Mouse (Mus musculus): ENCODE measurements at regions not wholly inside any gene's neighbourhood (a gene's known extent, or its start where the extent isn't known, plus 50 kb on each side); places are given as distances from the start of the nearest gene placed in this dataset.

DNA sequence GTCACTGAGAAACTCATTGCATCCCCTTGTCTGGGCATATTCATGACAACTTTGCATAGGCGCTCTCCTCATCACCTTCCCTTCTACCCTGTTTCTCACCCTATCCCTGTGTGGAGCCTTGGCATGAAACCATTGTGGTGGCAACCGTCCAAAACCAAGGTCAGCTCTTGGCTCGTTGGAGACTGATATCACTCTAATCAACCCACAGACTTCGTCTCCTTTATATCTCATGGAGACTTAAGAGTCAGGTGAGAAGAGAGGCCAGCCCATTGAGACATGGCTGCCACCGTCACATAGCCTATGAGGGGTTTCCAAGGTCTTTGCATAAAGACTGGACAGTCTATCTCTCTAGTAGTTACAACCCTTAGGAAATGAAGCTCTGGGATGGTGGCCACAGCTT is 305.5 kb upstream of the Runx1 start:
- no peak for DNase-seq (ENCODE audit: low read depth)

GRCm38 (mm10) chr16:93130622-93131021 is 304.7 kb upstream of the Runx1 start:
- DNase-seq (ENCODE audit: low read depth) = no peak

- no peak for DNase-seq (ENCODE audit: low read depth)
Measured at GRCm38 (mm10) chr16:93123707-93124106, 297.8 kb upstream of the Runx1 start.

DNA sequence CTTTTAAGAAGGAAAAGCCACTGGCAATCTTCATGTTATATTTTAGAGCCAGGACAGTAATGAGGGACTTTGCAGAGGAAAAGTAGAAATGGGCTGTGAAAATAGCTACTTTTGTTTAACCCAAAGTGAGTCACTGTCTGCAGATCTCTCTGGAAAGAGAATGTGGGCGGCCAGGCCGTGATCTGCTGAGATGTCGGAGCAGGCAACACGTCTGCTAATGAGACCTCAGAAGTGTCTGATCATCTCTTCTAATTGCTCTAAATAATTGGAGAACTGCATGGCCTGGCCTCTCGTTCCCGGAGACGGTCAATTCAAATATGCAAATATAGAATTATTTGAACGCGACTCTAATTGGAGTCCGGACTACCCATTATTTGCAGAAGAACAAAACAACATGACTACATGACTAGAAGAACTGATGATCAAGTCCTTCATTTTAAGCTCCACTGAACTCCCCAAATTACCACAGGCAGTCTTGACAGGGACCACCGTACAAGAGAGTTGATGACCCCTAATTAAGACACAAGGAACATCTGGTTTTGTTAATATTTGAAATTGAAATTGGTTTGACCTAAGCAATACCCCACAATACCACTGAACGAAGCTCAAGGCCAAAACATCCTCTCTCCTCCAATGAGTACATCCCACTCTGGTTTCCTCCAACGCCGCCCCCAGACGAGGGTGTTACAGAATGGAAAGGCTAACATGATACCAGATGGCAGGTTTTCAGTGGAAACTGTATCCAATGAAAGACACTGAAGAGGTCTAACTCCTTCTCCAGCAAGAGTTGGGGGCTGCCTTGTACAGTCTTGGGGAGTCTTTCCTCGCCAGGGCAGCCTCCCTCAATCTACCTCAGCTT is 290.4 kb upstream of the Runx1 start:
- DNase-seq (ENCODE audit: low read depth) = no peak

DNA sequence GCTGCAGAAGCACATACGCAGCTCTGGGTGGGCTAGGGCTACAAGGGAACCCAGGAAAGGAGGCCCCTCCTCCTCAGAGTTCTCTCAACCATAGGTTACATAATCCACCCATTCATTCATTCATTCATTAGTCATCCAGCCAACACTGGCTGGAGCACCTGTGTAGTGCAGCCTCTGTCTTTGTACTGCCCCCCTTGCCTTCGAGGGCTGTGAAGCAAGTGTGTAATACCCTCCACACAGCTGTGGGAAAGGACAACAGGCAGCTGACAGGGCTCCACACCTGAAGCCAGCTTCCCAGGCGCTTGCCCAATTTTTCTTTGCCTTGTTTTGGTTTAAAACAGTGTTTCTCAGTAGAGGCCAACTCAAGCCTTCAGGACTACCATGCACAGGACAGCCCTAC is 285.0 kb upstream of the Runx1 start:
- no peak for DNase-seq (ENCODE audit: low read depth)

DNA sequence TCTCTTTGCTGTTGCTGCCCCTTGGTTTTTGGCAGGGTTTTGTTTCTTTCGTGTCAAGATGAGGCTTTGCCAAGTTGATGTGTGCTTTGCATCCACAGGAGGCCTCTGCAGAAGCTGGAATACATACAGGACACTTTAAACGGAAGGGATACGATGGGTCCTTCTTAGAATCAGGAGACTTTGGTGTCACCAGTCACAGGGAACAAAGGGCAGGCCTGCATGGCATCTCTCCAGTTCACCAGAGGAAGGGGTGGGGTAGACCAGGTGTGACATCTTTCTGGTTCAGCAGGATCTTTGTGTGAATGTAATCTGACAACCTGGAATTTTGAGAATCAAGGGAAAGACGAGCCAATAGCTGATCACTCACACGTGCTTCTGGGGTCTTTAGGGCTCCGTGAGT is 284.5 kb upstream of the Runx1 start:
- no peak for DNase-seq (ENCODE audit: low read depth)

GRCm38 (mm10) chr16:93109683-93110407 is 283.9 kb upstream of the Runx1 start:
- DNase-seq (ENCODE audit: low read depth) = no peak

DNA sequence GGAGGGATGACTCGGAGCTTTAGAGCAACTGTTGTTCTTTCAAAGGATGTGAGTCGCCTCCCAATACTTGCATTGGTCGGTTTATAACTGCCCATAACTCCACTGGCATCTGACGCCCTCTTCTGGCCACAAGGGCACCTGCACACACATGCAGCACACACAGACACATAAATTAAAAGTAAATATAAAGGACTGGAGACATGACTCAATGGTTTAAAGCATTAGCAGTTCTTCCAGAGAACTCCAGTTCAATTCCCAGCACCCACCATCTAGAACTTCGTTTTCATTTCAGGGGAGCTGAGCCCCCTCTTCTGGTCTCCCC is 281.5 kb upstream of the Runx1 start:
- DNase-seq (ENCODE audit: low read depth) = no peak

DNA sequence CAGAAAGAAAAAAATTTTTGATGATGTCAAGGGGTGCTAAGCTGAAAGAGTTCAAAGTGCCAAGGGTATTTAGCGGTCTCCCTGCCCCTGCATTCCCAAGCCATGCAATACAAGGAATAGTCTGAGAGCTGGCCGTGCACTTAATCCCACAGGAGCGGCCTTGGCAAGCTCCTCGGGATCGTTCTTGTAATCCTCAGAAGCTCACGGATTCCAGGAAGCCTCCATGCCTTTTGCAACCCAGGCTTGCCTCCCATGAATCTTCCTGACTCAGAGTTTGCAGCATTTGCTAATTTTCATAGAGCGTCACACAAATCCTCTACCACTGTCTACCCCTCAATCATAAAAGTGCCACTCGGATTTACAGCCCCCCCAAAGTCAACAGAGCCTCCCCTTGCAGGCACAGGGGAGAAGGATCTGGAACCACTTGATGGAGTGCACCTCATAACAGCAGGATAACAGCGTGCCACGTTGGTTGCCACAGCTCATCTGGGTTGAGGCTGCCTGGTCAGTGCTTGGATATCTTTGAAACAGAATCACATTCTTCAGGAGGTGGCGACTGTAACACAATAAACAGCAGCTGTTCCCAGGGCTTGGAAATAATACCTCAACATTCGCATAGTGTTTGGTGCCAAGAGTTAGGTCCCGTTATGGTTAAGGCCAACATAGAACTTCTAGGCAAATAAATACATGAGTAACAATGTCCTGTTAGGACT is 281.0 kb upstream of the Runx1 start:
- DNase-seq (ENCODE audit: low read depth) = no peak

DNA sequence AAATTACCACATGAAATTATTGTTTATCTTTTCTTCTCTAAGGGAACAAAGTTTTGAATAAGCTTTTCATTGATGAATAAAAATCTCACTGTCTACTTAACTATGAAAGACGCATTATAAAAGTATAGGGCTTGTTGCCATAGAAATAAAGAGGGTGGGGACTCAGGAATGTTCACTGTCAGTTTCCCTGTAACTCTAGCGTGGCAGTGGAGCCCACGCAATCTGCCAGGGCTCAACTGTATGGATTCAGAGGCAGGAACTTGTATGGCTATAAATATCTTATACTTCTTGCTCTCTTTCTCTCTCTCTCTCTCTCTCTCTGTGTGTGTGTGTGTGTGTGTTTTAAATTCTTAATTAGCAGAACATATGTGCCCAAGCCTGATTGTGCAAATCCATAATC is 276.2 kb upstream of the Runx1 start:
- no peak for DNase-seq (ENCODE audit: low read depth)

DNA sequence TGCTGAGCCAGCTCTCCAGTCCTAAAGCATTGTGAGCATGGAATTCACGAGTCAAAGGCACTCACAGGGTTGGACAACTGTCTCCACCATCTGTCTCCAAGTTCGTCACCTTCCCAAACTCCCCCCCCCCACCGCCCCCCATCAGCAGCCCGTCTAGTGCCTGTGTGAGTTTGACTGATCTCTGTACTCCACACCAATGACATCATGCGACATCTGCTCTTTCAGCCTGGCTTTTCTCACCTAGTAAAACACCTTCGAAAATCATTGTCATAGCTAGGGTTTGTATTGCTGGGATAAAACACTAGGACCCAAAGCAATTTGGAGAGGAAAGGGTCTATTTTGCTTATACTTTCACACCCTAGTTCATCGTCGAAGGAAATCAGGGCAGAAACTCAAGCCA is 272.1 kb upstream of the Runx1 start:
- DNase-seq (ENCODE audit: low read depth) = no peak

GRCm38 (mm10) chr16:93096175-93096574 is 270.2 kb upstream of the Runx1 start:
- DNase-seq (ENCODE audit: low read depth) = no peak

GRCm38 (mm10) chr16:93092796-93093195 is 266.8 kb upstream of the Runx1 start:
- DNase-seq (ENCODE audit: low read depth) = no peak

GRCm38 (mm10) chr16:93085227-93085883 is 259.4 kb upstream of the Runx1 start:
- no peak for DNase-seq (ENCODE audit: low read depth)

GRCm38 (mm10) chr16:93083756-93084155 is 257.8 kb upstream of the Runx1 start:
- DNase-seq (ENCODE audit: low read depth) = no peak

DNA sequence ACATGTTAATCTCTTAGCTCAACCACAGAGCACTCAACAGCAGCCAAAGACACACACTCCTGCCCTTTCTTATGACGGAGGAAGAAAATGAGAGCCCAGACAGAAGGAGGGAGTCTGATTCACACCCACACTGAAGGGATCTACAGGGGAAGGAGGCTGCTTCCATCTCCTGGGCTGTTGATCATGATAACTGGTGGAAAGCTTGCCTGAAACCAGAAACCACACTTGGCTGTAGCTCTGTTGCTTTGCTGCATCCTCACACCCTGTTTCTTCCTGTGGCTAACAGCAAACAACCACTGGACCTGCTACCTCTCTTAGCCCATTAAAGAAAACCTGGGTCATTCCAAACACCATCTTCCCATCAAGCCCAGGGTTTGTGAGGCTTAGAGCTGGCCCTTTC is 257.2 kb upstream of the Runx1 start:
- DNase-seq (ENCODE audit: low read depth) = no peak

GRCm38 (mm10) chr16:93081533-93081932 is 255.6 kb upstream of the Runx1 start:
- DNase-seq (ENCODE audit: low read depth) = no peak

GRCm38 (mm10) chr16:93079660-93080390 is 253.9 kb upstream of the Runx1 start:
- DNase-seq (ENCODE audit: low read depth) = no peak

DNA sequence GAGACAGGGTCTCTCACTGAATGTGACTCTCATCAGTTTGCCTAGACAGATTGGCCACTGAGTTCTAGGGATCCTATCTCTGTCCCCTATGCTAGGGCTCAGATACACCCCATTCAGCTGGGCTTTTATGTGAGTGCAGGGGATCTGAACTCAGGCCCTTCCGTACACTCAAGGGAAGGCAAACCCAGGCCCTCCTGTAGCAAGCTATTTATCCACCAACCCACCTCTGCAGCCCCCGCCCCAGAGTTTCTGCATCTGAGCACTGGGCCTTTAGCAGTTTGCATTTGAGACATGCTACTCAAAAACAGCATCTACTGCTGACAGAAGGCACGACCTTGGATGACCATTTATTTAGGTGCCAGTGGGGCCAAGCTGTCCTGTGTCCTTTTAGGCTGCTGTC is 253.0 kb upstream of the Runx1 start:
- no peak for DNase-seq (ENCODE audit: low read depth)

DNA sequence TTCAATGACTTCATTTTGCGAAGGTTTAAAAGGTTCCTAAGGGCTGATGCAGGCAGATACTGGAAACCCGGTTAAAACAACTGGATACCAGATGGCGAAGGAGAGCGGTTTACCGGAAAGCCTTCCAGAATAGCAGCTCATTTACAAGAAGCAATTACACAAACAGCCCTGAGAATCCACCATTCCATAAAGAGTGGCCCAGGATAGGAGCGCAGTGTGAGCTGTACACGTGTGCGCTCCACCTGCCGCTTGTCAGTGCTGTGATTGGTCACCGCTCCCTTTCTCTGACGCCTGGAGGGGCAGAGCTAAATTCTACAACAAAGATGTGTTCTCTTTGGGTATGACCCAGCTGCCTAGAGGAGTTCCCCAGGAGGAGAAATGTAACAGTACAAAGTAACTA is 249.5 kb upstream of the Runx1 start:
- DNase-seq (ENCODE audit: low read depth) = no peak

DNA sequence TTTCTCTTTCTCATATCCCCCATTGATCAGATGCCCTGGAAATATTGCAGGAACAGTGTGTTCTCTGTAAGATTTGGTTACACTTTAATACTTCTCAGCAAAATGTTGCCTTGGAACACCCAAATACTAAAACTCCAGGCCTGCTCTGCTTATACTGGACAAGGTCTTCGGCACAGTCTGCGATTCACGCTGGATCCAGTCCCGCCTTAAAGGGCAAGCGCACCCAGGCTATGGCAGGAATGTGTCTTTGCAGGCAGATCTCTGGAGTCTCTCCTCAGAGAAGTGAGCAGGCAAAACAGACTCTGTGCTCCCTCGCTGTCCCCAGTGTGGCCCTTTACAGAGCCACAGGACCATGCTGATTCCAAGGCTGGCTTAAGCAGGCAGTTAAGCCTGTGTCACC is 246.2 kb upstream of the Runx1 start:
- DNase-seq (ENCODE audit: low read depth) = no peak

DNA sequence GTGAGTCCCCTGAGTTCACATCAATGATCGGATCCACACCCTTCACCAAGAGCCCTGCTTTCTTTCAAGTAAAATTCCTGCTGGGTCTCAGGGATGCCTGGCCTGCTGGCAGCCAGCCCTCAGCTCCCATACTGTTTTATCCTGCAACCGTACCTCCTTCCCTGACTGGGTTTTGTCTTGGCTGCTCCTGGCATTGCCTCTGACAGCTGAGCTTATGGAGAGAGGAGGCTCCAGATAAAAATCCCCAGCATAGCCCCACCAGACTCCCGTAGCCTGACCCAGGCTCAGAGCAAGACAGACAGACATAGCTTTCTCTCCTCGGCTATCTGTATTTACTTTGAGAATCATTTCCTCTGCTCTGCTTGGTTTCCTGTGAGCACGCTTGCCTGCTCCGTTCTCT is 245.8 kb upstream of the Runx1 start:
- DNase-seq (ENCODE audit: low read depth) = no peak

Data from c-Kit-positive CD71-positive TER-119-negative erythroid progenitor cells, embryonic 14.5 days (primary cell).